Mouse (Mus musculus): ENCODE measurements at regions not wholly inside any gene's neighbourhood (a gene's known extent, or its start where the extent isn't known, plus 50 kb on each side); places are given as distances from the start of the nearest gene placed in this dataset.
A peak's percentile ranks its signal among the peaks of the same experiment; 100 is the strongest.

DNA sequence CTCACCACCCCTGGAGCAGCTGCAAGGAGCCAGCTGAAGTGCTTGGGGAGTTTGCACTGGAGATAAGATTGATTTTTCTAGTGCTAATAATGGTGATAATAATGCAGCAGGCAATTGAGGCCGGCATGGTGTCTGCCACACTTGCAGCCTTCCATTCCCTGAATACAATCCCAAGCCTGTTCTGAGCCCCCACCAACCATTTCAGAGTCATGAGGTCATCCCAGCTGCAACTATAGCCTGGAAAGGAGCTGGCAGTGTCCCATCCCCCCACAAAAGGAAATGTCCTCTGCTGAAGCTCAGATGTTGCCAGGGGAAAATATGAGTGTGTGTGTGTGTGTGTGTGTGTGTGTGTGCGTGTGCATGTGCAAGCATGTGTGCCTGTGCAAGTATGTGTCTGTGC is 160.2 kb upstream of the Gas1 start:
- H3K9me3 ChIP-seq (replicated peaks), result no peaks in the 10 kb centered on the region
- peaks cover 24% of the 10 kb centered on the region for H3K4me1 ChIP-seq
- no peak overlapping the region for H3K27ac ChIP-seq
- peak; percentile 55; the same call in 1 of the 2 replicates for ATAC-seq (replicated peaks; ENCODE audit: low FRiP score)
- H3K27me3 ChIP-seq, result no peaks in the 10 kb centered on the region
- H3K4me3 ChIP-seq (replicated peaks), result no peak overlapping the region
- no peak overlapping the region for H3K9ac ChIP-seq
- no peak overlapping the region for H3K4me2 ChIP-seq
- 51% methylated on average over 2 of the region's 2 CpGs for WGBS
- no peaks in the 10 kb centered on the region for H3K36me3 ChIP-seq

- WGBS, result 52% methylated on average over 8 of the region's 8 CpGs
- Histone ChIP-seq H3K9ac (no peak overlapping the region), H3K27ac (peak overlapping the region; percentile 37), H3K4me1 (peaks cover 23% of the 10 kb centered on the region), H3K36me3 (no peaks in the 10 kb centered on the region), H3K4me3 (replicated peaks) (no peak overlapping the region), H3K4me2 (no peak overlapping the region), H3K9me3 (replicated peaks) (no peaks in the 10 kb centered on the region), H3K27me3 (no peaks in the 10 kb centered on the region)
- ATAC-seq (replicated peaks; ENCODE audit: low FRiP score), result peak; percentile 71; the same call in 1 of the 2 replicates
These were observed 160.9 kb upstream of the Gas1 start for GRCm38 (mm10) chr13:60338107-60338506.

GRCm38 (mm10) chr13:60340068-60340467 is 162.9 kb upstream of the Gas1 start:
- H3K27ac ChIP-seq, result no peak overlapping the region
- no peak overlapping the region for H3K4me3 ChIP-seq (replicated peaks)
- no peaks in the 10 kb centered on the region for H3K9me3 ChIP-seq (replicated peaks)
- H3K9ac ChIP-seq, result no peak overlapping the region
- no peaks in the 10 kb centered on the region for H3K27me3 ChIP-seq
- no peak for ATAC-seq (replicated peaks; ENCODE audit: low FRiP score)
- H3K4me1 ChIP-seq, result peaks cover 23% of the 10 kb centered on the region
- WGBS, result 85% methylated on average over 2 of the region's 2 CpGs
- H3K36me3 ChIP-seq, result no peaks in the 10 kb centered on the region
- H3K4me2 ChIP-seq, result no peak overlapping the region

- H3K36me3 ChIP-seq, result no peaks in the 10 kb centered on the region
- no peak overlapping the region for H3K9ac ChIP-seq
- 26% methylated on average over 7 of the region's 7 CpGs for WGBS
- H3K27ac ChIP-seq, result 0 out of 2 replicates have a peak overlapping the region, but pooled peaks have one; percentile 37
- H3K4me3 ChIP-seq (replicated peaks), result no peak overlapping the region
- H3K4me1 ChIP-seq, result peaks cover 13% of the 10 kb centered on the region
- no peak overlapping the region for H3K4me2 ChIP-seq
- 0 out of 2 replicates have a peak, but pooled peaks have one; percentile 33 for ATAC-seq (replicated peaks; ENCODE audit: low FRiP score)
- H3K9me3 ChIP-seq (replicated peaks), result no peaks in the 10 kb centered on the region
- no peaks in the 10 kb centered on the region for H3K27me3 ChIP-seq
These were observed 170.7 kb upstream of the Gas1 start for GRCm38 (mm10) chr13:60347881-60348280.

- Histone ChIP-seq H3K27me3 (no peaks in the 10 kb centered on the region), H3K36me3 (no peaks in the 10 kb centered on the region), H3K4me1 (peaks cover 11% of the 10 kb centered on the region), H3K27ac (no peak overlapping the region), H3K4me2 (no peak overlapping the region), H3K9ac (no peak overlapping the region), H3K9me3 (replicated peaks) (no peaks in the 10 kb centered on the region), H3K4me3 (replicated peaks) (no peak overlapping the region)
- WGBS, result 56% methylated on average over 2 of the region's 2 CpGs
- ATAC-seq (replicated peaks; ENCODE audit: low FRiP score), result no peak
These were observed 171.3 kb upstream of the Gas1 start for GRCm38 (mm10) chr13:60348438-60348837.

- WGBS, result 48% methylated on average over 6 of the region's 6 CpGs
- no peaks in the 10 kb centered on the region for H3K36me3 ChIP-seq
- H3K9me3 ChIP-seq (replicated peaks), result no peaks in the 10 kb centered on the region
- no peak overlapping the region for H3K9ac ChIP-seq
- H3K4me3 ChIP-seq (replicated peaks), result no peak overlapping the region
- peaks cover 12% of the 10 kb centered on the region for H3K4me1 ChIP-seq
- no peak overlapping the region for H3K4me2 ChIP-seq
- ATAC-seq (replicated peaks; ENCODE audit: low FRiP score), result no peak
- no peaks in the 10 kb centered on the region for H3K27me3 ChIP-seq
- H3K27ac ChIP-seq, result peak overlapping the region; percentile 7; the same call in 1 of the 2 replicates
These were observed 178.7 kb upstream of the Gas1 start for GRCm38 (mm10) chr13:60355707-60356490.

DNA sequence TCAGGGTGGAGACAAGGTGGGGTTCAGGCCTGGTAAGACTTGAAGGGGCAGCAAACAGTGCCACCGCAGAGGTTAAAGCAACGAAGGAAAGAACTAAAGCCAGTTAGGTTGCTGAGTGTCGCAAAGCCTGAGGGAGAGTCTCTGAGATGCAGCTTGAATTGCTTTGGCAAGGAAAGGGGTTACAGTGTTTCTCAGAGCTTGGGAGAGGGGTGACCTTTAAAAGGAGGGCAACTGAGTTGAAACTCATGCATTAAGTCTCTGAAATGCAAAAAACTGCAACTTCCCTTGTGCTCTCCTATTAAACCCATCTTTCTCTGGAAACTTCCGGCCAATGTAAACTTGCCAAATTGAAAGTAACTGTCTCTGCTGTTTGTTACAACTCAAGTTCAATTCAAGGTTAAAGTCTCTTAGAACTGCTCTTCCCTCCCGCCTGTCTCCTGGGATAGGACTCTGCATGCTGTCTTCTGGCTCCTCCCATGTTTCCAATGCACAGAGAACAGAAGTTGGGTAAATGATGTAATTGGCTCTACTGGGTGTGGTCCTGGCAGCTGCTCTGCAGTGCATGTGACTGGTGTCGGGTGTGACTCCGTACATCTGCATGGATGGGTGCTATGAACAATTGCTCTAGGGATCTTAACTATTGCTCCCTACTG is 181.4 kb upstream of the Gas1 start:
- peak overlapping the region; percentile 60 for H3K27ac ChIP-seq
- 74% methylated on average over 7 of the region's 7 CpGs for WGBS

DNA sequence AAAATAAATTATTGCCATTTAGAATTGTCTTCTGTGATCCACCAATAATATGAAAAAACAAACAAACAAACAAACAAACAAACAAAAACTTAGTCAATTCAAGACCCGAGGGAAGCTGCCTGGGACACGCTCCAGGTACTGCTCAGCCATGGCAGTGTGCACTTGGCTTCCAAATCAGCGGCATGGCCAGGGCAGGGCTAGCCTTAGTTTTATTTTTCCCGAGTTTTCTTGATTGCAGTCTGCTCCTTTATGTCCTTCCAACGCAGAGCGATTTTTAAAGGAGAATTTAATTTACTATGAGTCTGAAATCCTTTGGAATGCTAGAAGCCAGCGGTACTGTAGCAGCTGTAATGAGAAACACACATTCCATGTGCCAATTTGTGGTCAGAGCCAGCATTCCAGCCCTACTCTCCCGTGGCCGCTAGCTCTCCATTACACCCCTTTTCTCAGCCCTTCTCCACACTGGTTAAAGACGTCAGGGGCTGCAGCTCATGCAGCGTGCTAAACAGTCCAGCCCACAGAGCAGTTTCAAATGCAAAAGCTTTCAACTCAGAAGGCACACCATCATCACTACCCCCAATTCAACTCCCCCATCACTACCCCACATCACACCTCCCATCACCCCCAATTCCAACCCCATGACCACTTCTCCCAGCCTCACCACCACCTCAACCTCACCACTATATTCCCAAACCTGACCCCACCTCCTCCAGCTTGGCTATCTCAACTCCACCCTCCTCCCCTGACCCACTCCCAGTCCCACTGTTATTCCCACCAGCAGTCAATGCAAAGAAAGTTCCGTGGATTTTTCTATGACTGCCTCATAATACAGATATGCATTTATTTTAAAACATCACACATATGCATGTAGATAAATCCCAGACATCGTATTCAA is 187.9 kb upstream of the Gas1 start:
- peak overlapping the region; percentile 67 for H3K27ac ChIP-seq
- H3K4me2 ChIP-seq, result peak overlapping the region; percentile 2; the same call in 1 of the 2 replicates
- no peak overlapping the region for H3K4me3 ChIP-seq (replicated peaks)
- 43% methylated on average over 13 of the region's 13 CpGs for WGBS
- no peaks in the 10 kb centered on the region for H3K36me3 ChIP-seq
- H3K9me3 ChIP-seq (replicated peaks), result no peaks in the 10 kb centered on the region
- H3K27me3 ChIP-seq, result no peaks in the 10 kb centered on the region
- peak; percentile 78 for ATAC-seq (replicated peaks; ENCODE audit: low FRiP score)
- H3K4me1 ChIP-seq, result peaks cover 21% of the 10 kb centered on the region
- H3K9ac ChIP-seq, result no peak overlapping the region

More for the DNA sequence above, 181.4 kb upstream of the Gas1 start:
- no peaks in the 10 kb centered on the region for H3K27me3 ChIP-seq
- no peaks in the 10 kb centered on the region for H3K36me3 ChIP-seq
- no peak for ATAC-seq (replicated peaks; ENCODE audit: low FRiP score)
- H3K9ac ChIP-seq, result no peak overlapping the region
- H3K4me3 ChIP-seq (replicated peaks), result no peak overlapping the region
- H3K9me3 ChIP-seq (replicated peaks), result no peaks in the 10 kb centered on the region
- H3K4me2 ChIP-seq, result no peak overlapping the region
- H3K4me1 ChIP-seq, result peaks cover 12% of the 10 kb centered on the region

DNA sequence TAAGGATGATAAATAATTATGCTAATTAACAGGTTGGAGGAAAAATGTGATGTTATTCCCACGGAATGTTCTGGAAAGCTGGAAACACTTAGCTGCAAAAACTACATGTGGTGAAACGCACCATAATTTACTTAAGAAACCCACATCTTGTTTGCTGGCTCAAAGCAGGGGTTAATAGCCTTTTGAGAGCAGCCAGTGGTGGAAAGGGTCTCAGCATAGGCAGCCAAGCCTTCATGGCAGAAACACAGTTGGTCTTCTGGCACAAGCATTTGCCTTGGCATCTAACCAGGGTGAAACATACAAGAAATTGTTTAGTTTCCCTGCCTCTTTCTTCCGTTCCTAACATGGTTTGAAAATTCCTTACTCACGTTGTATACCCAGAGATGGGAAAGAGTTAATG is 192.1 kb upstream of the Gas1 start:
- no peak for ATAC-seq (replicated peaks; ENCODE audit: low FRiP score)
- WGBS, result 79% methylated on average over 4 of the region's 4 CpGs
- no peaks in the 10 kb centered on the region for H3K27me3 ChIP-seq
- no peak overlapping the region for H3K4me2 ChIP-seq
- H3K9ac ChIP-seq, result no peak overlapping the region
- no peak overlapping the region for H3K4me3 ChIP-seq (replicated peaks)
- H3K4me1 ChIP-seq, result peaks cover 21% of the 10 kb centered on the region
- no peak overlapping the region for H3K27ac ChIP-seq
- no peaks in the 10 kb centered on the region for H3K9me3 ChIP-seq (replicated peaks)
- no peaks in the 10 kb centered on the region for H3K36me3 ChIP-seq

DNA sequence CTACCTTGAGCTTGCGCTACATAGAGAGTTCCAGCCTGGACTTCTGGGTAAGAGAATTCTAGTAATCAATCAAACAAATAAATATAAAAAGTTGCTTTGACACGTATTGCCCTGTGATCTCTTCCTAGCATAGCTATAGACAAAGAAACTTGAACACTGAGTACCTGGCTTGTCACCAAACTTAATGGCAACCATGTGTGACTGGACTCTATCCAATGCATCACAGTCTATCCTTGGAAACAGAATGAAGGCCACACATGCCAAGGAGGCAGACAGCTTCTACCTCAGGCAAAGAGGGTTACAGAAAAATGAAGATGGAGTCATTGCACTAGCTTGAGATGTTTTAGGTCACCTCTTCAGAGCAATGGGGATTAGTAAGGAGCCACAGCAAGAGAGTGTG is 194.5 kb upstream of the Gas1 start:
- Histone ChIP-seq H3K36me3 (no peaks in the 10 kb centered on the region), H3K4me1 (peaks cover 6% of the 10 kb centered on the region), H3K9ac (no peak overlapping the region), H3K9me3 (replicated peaks) (no peaks in the 10 kb centered on the region), H3K4me2 (no peak overlapping the region), H3K27ac (no peak overlapping the region), H3K27me3 (no peaks in the 10 kb centered on the region), H3K4me3 (replicated peaks) (no peak overlapping the region)
- ATAC-seq (replicated peaks; ENCODE audit: low FRiP score), result no peak
- WGBS, result 87% methylated on average over 2 of the region's 2 CpGs

GRCm38 (mm10) chr13:60376705-60377104 is 199.5 kb upstream of the Gas1 start:
- Histone ChIP-seq H3K27me3 (no peaks in the 10 kb centered on the region), H3K36me3 (no peaks in the 10 kb centered on the region), H3K27ac (no peak overlapping the region), H3K4me3 (replicated peaks) (no peak overlapping the region), H3K4me1 (no peaks in the 10 kb centered on the region), H3K9ac (no peak overlapping the region), H3K4me2 (no peak overlapping the region), H3K9me3 (replicated peaks) (no peaks in the 10 kb centered on the region)
- WGBS, result 79% methylated on average over 2 of the region's 2 CpGs
- ATAC-seq (replicated peaks; ENCODE audit: low FRiP score), result no peak

DNA sequence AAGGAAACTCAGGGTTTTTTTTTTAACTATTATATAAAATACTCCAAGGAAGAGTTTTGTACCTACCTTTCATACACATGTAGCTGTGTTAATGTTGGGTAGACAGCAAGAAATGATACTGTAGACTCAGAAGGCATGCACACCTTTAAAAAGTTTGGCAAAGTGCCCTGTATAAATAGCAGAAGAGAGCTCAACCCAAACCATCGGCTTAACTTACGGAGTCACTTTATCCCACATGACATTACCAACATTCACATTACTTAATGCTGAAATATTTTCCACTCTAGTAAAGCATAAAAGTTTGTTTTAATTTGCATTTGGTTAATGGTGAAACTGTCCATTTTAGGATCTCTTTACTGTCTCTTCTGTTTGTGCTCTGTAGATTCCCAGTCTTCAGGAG is 205.7 kb upstream of the Gas1 start:
- no peaks in the 10 kb centered on the region for H3K9me3 ChIP-seq (replicated peaks)
- no peak overlapping the region for H3K4me2 ChIP-seq
- H3K27me3 ChIP-seq, result no peaks in the 10 kb centered on the region
- H3K36me3 ChIP-seq, result no peaks in the 10 kb centered on the region
- no peak for ATAC-seq (replicated peaks; ENCODE audit: low FRiP score)
- no peak overlapping the region for H3K9ac ChIP-seq
- no peak overlapping the region for H3K27ac ChIP-seq
- 79% methylated on average over 2 of the region's 2 CpGs for WGBS
- H3K4me3 ChIP-seq (replicated peaks), result no peak overlapping the region
- no peaks in the 10 kb centered on the region for H3K4me1 ChIP-seq
